In genomic region chr6:100380536-100380935, GRCm38 (mm10) we compare ENCODE assay signal across 9 mouse cellular contexts.
A peak's percentile ranks its signal among the peaks of the same experiment; 100 is the strongest.
DNase-seq lines count a peak whose midpoint lies in the region; ATAC-seq and TF ChIP-seq lines count a peak whose summit lies in the region.
"Had no signal": no experiment of that assay in that cellular context is flagged by ENCODE, and none has a peak within 500 bp of the region (broad histone marks: within the 10 kb centered on the region; RNA-seq: fewer than 3 reads in every experiment).

No protein-coding gene starts in this region.

- no peak overlapping the region for H3K27ac ChIP-seq in forebrain, embryonic 16.5 days (ENCODE audit: low read length)
- no peak overlapping the region for H3K27ac ChIP-seq in midbrain, embryonic 10.5 days (replicated peaks)
- no peak overlapping the region for H3K27ac ChIP-seq in kidney, adult 2 months (ENCODE audit: insufficient read depth, low read depth, low read length)

- no peak overlapping the region for H3K9ac ChIP-seq in forebrain, embryonic 16.5 days (replicated peaks; ENCODE audit: low read depth, low read length)

- 4% methylated on average over 6 of the region's 6 CpGs for WGBS in forebrain, embryonic 16.5 days
- WGBS in midbrain, embryonic 10.5 days: 39% methylated on average over 6 of the region's 6 CpGs
- WGBS in kidney, adult 2 months: 50% methylated on average over 6 of the region's 6 CpGs

- no peaks in the 10 kb centered on the region for H3K36me3 ChIP-seq in forebrain, embryonic 16.5 days (ENCODE audit: control insufficient read depth, insufficient read depth)
- H3K36me3 ChIP-seq in midbrain, embryonic 10.5 days: no peaks in the 10 kb centered on the region
- H3K36me3 ChIP-seq in kidney, adult 2 months (ENCODE audit: control insufficient read depth, insufficient read depth, low read length): no peaks in the 10 kb centered on the region

- no peak overlapping the region for H3K4me2 ChIP-seq in forebrain, embryonic 16.5 days (ENCODE audit: low read length)

- no peak overlapping the region for H3K4me3 ChIP-seq in forebrain, embryonic 16.5 days (replicated peaks; ENCODE audit: low read length)
- no peak overlapping the region for H3K4me3 ChIP-seq in midbrain, embryonic 10.5 days
- no peak overlapping the region for H3K4me3 ChIP-seq in kidney, adult 2 months (ENCODE audit: insufficient read depth, low read depth, low read length)

- no peak for TF ChIP-seq POLR2A in kidney, adult 2 months (IDR thresholded peaks at IDR 0.05; ENCODE audit: low read depth, low read length)

- ATAC-seq in forebrain, embryonic 16.5 days: peak; percentile 57

- peak; percentile 45 to 51 for DNase-seq in cerebellum, postnatal 10 days
- no peak for DNase-seq in cerebellum, postnatal 36 days
- peak; percentile 82 for DNase-seq in MN1 (ENCODE audit: low spot score)
- DNase-seq in midbrain, embryonic 10.5 days (ENCODE audit: low spot score): peak; percentile 24
- no peak for DNase-seq in adrenal gland, postnatal 10 days
- DNase-seq in lung, adult 18-20 months: no peak
- DNase-seq in kidney, adult 2 months: no peak
- DNase-seq: heart, postnatal 10 days had no signal

- no peaks in the 10 kb centered on the region for H3K27me3 ChIP-seq in forebrain, embryonic 16.5 days (replicated peaks; ENCODE audit: control insufficient read depth, insufficient read depth, low read length)
- H3K27me3 ChIP-seq in midbrain, embryonic 10.5 days (ENCODE audit: low read depth, poor library complexity, severe bottlenecking): peaks cover 80% of the 10 kb centered on the region
- H3K27me3 ChIP-seq in kidney, adult 2 months (replicated peaks; ENCODE audit: control insufficient read depth, insufficient read depth, low read length): no peaks in the 10 kb centered on the region

- H3K4me1 ChIP-seq in forebrain, embryonic 16.5 days (replicated peaks; ENCODE audit: control insufficient read depth, insufficient read depth, low read length): peaks cover 26% of the 10 kb centered on the region
- H3K4me1 ChIP-seq in midbrain, embryonic 10.5 days: peaks cover 37% of the 10 kb centered on the region
- H3K4me1 ChIP-seq in kidney, adult 2 months (ENCODE audit: control insufficient read depth, insufficient read depth, low read length): no peaks in the 10 kb centered on the region

- no peaks in the 10 kb centered on the region for H3K9me3 ChIP-seq in forebrain, embryonic 16.5 days (ENCODE audit: control insufficient read depth, low read length)
- no peaks in the 10 kb centered on the region for H3K9me3 ChIP-seq in midbrain, embryonic 10.5 days (replicated peaks)

- no peak for TF ChIP-seq CTCF in kidney, adult 2 months (conservative IDR thresholded peaks at IDR 0.05; ENCODE audit: insufficient read depth, insufficient read length, low read depth, low read length)

Comparison
In these comparisons a context has a peak if more than half of its experiments do, and no peak if none do; other contexts are left out.
1. DNase-seq: peak in cerebellum, postnatal 10 days (2 of 2), MN1 (single experiment) and midbrain, embryonic 10.5 days (single experiment); none in cerebellum, postnatal 36 days (0 of 2), adrenal gland, postnatal 10 days (single experiment), lung, adult 18-20 months (0 of 2) and kidney, adult 2 months (single experiment).